Mouse (Mus musculus): ENCODE results near the gene Robo4.

The Robo4 gene

DNA sequence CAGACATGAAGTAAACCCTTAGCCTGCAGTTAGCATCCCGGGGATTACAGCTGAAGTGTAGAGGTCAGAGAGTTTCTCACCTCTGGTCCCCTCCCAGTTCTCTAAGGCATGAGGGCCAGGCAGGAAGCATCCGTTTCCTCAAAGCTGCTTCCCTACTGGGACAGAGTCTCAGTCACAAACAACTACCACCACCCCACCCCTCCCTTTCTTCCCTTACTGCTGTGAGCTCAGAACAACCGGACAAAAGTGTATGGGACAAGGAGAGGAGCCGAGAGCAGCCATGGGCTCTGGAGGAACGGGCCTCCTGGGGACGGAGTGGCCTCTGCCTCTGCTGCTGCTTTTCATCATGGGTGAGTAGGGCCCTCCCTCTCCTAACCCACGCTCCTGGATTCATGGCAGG lies at the start of gene Robo4:
TSS of gene Robo4 (plus strand) at position 96 of the 400 bp plus-strand sequence.
- DNase-seq: no peak

DNA sequence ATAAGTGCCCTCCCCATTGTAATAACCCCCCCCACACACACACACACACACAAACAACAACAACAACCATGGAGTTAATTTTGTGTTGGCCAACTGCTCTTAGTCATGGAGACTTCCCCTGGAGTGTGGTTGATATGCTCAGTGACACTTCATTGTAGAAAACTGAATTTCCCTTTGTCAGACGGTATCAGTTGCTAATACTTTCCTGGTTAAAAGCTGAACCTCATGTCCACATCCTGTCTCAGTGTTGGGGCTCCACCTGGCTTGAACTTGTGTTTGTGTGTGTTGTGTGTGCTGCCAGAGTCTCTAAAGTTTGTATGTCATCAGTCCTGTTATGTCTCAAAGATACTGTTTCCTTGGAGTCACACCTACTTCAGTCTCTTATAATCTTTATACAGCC lies 47.2 kb upstream of the Robo4 start:
- DNase-seq: no peak

DNA sequence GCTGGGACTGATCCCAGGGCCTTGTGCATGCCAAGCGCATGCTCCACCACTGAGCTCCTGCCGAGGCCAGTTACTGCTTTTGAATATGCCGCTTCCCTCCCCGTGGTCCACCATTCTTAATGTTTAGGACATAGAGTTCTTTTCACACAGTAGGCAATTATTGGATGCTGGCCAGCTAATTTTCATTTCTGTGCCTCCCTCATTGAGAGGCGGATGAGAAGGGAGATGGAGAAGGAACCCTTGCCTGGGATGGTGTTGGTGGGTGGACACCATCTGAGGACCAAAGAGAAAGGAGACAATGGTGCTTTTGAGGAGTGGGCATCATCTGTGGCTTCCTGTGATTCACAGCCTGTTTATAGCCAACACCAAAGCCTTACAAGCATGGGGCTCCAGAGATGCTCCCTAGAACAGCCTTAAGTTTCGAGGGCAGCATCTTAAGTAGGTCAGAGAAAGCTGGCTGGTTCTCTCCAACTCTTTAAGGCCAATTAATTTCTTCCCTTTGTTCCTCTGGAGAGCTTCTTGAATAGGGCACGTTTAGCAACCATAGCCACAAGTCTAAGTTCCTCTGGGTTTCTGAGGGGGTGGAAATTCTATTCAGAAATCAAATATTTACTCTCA lies 42.9 kb upstream of the Robo4 start:
- no peak for DNase-seq

DNA sequence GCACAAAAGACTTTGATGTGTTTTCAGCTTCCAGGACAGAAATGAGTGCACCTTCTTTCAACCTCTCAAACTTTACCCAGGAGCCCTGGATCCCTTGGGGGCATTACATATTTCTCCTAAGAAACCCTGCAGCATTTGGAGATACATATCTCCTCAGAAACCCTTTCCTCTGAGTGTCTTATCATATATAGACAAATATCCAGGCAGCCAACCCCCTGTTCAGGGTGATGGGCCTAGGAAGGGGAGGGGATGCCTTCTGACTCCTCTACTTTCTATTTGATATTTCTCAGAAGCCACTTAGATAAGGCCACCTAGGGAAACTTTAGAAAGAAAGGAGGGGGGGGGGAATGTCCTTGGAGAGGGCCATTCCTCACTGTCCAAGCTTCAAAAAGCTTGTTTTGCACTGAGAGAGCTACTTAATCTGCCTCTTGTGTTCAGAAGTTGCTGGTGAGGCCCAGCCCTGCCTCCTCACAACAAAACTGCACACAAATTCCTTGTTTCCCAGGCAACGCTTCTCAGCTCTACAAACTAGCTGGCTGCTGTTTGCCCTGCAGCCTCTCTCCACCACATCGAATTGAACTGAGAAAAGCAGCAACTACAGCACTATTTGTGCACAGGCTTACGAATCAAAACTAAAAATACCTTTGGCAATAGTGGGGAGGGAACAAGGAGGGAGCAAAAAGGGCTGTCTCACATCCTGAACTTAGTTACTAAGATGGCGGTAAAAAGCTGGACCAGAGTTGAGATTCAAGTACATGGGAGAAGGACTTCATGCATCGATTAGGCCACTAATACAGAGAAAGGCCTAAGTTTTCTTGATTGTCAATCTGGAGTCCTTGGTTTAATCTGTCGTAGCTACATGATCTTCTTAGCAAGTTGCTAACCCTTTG lies 42.1 kb upstream of the Robo4 start:
- DNase-seq: peak; percentile 35

DNA sequence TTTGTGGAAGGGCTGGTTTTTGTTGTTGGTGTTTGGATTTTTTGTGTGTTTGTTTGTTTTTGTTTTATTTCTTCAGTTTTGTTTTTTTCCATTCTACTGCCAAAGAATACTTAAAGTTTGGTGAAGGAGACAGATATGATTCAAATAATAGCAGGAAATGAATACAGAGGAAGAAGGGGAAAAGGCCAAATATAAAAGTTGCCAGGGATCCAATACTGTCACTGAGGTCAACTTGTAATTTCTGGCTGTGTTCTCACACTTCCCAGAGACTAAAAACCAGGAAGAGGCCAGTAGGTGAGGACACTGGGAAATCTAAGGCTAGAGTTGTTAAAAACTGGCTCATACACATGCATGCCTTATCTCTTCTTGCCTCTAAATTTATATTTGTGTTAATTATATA lies 39.6 kb upstream of the Robo4 start:
- DNase-seq: no peak

DNA sequence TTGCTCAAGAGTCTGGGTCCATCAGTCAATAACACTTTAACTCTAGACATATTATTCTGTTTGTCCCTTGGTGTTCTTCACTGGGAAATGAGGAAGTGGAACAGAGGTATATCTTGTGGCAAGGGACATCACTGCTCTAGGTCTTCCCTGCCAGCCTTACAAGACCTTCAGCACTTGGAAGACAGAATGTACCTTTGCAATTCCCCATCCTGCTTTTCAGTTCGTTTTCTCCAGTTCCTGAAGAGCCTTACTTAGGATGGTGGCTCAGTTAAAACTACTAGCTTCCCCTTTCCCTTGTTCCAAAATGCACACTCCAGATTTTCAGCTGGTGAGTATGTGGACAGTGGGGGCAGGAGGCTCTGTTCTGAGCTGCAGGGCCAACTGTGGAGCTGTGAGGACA lies 38.8 kb upstream of the Robo4 start:
- no peak for DNase-seq

DNA sequence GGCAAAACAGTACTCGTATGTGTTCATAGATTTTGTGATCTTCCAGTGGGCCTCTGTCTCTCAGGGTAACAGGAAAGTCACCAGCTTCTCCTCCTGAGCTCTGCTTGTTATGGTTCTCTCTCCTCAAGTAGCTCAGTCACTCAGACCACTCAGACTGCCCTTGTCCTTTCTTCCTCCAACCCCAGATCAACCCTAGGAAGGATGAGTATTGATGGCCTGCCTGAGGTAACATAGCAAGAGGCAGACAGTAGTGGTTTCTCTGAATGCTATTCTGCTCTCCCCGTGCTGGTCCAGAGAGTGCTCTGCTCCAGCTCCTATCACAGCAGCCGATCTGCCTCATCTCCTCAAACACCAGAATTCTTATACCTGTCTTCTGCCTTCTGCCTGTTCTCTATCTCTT lies 38.1 kb upstream of the Robo4 start:
- no peak for DNase-seq

DNA sequence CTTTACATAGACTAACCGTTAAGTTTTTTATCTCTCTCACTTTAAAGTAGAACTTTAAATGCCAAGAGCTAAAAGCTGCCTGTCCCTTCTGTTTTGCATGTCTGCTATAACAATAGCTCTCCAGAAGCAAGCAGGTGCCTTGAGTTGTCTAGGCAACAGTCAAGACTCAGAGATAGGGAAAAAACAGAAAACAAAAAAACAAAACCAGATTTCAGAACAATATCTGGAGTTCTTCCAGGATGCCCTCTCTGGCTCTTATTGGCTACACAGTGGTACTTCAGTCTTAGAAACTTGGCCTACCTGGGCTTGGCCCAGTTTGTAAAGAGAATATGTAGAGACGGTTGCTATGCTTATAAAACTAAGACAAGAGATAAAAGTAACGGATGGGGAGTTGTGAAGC lies 37.3 kb upstream of the Robo4 start:
- no peak for DNase-seq

DNA sequence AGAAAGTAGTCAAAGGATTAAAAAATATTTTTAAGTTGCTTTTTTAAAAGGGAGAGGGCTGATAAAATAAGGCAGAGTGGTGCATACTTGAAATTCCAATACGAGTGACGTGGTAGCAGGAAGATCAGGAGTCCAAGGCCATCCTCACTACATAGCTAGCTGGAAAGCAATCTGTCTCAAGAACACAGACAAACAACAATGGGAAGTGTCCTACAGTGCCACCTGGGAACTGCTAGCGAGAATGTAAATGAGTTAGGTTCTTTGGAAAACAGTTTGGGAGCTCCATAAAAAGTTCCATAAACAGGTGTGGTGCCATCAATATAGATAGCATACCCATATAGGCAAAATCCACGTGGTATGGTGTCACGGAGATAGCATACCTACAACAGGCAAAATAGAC lies 36.0 kb upstream of the Robo4 start:
- no peak for DNase-seq

DNA sequence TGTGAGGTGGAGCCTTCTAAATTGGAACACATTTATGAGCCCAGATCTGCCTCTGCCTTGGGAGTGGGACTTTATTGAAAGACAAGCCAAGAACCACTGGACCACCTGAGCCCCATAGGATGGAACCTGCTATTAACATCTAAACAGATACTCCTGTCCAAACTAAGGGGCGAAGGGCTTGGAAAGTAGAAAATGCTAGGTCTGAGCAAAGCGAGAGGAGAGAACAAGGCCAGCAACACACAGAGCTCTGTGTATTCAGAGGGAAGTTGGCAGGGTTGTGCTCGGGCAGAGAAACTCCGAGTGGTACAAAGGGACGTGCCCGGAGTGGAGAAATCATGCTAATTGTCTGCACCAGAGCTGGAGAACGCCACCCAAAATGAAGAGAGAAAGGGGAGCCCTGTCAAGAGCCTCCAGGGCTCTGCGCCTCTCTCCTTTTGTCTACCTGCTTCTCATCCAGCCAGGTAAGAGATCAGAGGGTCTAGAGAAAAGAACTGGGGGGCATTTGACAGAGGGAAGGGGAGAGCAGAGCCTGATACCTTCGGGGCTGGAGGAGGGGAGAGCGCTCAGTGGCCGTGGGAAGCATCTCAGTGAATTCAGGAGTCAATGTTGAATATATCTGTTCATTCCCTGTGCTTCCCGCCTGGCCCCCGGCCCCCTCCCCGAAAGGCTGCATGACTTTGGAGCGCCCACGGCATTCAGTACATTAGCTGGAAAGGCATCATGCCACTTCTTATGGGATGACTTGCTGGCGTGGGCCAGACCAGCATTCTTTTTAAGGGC lies 34.2 kb upstream of the Robo4 start, which contains the start of gene Hepacam:
TSS of gene Hepacam (plus strand) at position 51 of the 780 bp plus-strand sequence.
- DNase-seq: no peak

DNA sequence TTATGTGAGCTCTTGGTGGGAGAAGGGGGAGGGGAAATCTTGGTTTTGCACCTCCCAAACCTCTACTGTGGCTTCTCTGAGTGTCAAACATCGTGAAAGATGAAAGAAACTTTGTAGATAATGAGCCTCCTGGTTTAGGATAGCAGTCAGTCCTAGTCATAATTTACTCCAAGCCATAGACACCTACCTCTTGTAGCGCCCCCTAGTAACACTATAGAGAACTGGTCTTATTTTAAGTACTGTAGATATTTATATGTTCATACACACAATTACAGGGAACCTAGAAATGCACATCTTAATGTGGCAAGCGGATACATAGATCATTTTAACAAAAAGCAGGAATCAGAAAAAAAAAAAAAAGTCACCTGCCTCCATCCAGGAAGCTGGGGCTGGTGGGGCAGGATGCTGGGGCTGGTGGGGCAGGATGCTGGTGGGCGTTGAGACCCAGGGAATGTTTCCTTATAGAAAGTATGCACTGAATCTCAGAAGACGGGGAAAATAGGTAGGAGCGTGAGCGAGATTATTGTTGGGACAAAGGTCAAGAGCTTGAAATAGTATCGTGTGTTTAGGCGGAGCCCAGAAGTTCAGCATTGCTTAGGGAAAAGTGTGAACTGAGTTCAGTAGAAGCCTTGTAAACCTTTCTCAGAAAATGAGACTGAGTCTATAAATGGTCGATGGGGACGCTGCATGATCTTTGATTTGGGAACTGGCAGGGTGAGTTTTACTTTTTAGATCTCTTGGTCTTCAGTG lies 33.4 kb upstream of the Robo4 start:
- DNase-seq: no peak

DNA sequence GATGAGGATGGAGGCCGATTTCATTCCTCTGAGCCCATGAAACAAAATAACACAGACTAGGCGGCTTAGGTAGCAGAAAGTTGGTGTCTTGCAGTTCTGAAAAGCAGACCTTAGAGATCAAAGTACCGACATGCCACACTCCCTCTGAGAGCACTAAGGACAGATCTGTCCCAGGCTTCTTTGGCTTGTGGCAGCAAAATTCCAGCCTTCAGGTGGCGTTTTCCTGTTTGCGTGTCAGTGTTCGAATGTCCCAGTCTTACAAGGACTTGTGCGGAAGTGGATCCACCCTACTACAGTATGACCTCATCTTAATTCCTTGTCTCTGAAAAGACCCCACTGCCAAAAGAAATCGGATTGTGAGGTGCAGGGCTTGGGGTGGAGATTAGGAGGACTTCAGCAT lies 32.8 kb upstream of the Robo4 start:
- no peak for DNase-seq

DNA sequence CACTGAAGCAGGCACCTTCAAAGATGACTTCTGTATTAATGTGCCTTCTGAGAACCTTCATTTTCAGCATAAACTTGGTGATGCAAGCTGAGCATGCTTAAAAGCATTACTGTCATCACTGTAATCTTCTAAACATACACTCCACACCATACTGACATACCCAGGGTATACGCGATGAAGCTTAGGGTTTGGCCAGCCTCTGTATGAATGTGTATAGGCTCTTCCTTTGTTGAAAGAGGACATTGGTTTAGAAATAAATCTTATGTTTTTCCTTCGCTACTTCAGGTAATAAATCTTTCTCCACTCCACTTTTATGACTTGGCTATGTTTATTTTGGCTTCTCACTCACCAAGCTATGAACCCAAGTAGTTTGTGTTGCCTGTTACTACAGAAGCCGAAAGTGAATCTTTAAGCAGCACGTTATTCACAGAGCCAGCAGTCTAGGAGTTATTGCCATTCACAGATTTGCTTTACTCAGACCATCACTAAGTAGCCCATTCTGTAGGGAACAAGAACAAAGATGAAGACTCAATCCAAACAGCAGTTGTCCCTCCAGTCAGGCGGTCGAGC lies 30.4 kb upstream of the Robo4 start:
- DNase-seq: no peak

DNA sequence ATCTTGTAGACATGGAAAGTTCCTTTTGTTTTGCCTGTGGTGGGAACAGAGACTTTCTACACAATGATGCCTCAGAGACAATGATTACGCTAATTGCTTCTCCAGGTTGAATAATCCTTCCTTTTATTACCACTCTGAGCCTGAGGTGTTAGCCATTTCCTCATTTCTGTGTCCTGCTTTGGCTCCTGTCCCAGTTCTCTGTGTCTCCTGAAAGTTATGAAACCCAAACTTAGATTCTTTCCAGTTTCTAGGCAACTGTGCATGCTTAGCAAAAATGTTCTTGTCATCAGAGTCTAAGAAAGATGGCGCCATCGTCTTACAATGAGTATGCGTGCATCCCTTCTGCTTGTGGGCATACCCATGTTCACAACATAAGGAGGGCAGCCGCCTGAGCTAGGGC lies 26.0 kb upstream of the Robo4 start:
- DNase-seq: no peak

DNA sequence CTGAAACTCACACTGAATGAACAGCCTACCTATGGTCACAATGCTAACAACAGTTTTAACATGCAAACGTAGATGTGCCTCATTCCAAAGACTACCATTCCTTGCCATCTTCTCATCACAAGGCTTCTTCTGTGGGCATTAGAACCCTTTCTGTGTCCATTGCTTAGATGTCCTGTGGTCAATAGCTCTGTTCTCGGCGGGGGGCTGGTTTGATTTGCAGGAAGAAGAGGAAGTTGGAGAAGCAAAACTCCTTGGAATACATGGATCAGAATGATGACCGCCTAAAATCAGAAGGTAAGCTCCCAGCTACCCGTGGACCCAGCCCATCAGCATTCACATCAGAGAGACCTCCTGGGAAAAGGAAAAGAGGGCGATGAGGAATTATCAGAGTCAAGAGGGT lies 18.5 kb upstream of the Robo4 start:
- DNase-seq: no peak

DNA sequence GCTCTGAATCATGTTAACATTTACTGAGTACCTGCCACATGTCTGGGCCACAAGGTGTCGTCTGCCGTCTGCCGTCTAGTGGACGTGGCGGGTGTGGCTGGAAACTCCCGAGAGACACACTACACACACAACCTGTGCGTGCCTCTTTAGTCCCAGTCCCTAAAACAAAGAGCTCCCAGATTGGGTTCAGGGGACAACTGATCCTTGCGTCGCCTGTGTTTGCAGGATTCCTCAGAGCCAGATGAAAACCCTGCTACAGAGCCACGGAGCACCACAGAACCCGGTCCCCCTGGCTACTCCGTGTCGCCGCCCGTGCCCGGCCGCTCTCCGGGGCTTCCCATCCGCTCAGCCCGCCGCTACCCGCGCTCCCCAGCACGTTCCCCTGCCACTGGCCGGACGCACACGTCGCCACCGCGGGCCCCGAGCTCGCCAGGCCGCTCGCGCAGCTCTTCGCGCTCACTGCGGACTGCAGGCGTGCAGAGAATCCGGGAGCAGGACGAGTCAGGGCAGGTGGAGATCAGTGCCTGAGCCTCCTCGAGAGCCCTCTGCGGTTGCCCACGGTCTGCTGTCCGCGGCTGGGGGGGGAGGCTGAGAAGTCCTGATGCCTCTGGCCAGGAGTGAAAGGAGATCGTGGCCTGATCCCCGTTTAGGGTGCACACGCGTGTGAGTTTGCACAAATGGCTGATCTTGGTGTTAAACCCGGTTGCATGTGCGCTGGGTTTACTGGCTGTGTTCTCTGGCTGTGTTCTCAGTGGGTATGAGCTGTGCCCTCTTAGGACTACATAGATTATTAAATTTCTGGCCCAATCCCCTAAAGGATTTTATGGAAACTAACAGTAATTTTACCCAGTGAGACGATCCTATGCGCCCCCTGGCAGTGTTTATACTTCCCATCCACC lies 17.2 kb upstream of the Robo4 start:
- DNase-seq: peak; percentile 54

DNA sequence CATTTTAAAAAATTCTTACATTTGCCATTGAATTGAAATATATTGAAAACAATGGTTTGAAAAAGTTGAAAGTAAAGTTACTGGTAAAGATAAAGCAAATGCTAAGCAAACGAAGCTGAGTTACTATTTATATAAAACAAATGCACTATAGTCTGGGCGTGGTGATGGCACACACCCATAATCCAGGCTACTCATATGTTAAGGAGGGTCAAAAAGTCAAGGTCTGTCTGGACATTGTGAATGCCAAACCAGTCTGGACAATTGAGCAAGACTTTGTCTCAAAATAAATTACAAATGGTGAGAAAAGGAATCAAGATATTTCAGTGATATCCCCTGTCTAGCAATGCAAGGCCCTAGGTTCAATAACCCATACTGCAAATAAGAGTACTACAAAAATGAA lies 10.8 kb upstream of the Robo4 start:
- no peak for DNase-seq

DNA sequence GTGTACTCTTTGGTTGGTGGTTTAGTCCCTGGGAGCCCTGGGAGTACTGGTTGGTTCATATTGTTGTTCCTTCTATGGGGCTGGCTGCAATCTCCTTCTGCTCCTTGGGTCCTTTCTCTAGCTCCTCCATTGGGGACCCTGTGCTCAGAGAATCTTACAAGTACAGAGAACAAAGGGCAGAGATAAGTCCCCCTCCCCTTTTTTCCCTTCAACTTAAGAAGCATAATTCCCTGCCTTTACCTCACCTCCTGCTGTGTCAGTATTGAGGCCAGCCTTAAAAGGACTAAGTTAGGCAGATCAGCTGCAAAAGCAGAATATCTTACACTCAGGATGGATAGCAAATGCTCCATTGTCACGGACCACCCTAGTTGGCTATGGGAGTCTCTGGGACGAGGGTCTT lies 9.6 kb upstream of the Robo4 start:
- no peak for DNase-seq

DNA sequence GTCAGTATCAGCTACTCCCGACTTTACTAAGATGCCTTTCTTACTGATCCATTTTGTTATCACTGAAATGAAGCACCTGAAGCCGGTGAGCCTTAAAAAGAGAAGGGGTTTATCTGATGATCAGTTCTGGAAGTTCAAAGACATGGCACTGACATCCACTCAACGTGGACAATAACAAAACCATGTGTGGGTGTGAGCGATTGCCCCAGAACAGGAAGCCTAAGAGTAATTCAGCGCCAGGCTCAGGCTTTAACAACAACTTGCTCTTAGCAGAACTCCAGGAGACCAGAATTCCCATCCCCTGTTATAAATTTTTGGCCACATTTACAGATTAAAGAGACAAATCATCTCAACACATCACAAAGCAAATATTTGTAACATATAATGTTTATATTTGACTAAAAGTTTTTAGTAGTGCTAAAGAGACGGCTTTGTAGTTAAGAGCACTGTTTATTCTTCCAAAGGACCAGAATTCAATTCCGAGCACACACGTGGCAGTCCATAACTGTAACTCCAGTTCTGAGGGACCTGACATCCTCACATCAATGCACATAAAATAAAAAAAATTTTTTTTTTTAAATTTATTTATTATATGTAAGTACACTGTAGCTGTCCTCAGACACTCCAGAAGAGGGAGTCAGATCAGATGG lies 8.1 kb upstream of the Robo4 start:
- DNase-seq: no peak

DNA sequence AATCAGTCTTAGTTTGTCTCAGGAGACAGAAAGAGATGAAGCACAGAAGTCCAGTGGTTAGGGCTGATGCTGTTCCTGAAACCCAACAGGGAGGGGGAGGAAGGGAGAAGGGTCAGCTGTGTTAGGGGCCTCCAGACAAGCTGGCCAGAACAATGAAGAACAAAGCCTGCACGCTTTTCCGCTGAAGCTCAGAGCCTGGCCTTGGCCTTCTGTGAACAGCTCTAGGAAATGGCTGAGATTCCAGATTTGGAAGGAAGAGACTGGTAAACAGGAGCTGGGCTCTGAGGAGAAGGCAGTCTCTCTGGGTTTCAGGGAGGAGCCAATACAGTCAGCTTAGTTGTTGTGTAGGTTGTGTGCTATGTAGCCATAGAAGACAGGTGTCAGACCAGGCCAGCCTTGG lies 1.1 kb upstream of the Robo4 start:
- DNase-seq: no peak

DNA sequence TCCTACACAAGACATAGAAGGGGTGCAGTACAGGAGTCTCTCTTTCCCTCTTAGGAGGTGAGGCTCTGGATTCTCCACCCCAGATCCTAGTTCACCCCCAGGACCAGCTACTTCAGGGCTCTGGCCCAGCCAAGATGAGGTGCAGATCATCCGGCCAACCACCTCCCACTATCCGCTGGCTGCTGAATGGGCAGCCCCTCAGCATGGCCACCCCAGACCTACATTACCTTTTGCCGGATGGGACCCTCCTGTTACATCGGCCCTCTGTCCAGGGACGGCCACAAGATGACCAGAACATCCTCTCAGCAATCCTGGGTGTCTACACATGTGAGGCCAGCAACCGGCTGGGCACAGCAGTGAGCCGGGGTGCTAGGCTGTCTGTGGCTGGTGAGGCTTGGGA lies 804 bp downstream of the Robo4 start:
- no peak for DNase-seq
